Mouse (Mus musculus) megakaryocyte, embryonic 14.5 days (primary cell): Measurements from ENCODE around the gene Copa. TPM values are rescaled to one million over a fixed set of nuclear protein-coding genes. Genes with fewer than 3 reads are reported as not detected.

Experiments used
- H3K27me3 ChIP-seq: replicated peaks from 2 replicates; pipeline ENCODE3; 2012; ENCODE audit warnings: inconsistent platforms
- H3K36me3 ChIP-seq: replicated peaks from 2 replicates; pipeline ENCODE3; 2012; ENCODE audit warnings: low read length, inconsistent platforms, mixed read lengths
- H3K4me1 ChIP-seq: 2 replicates; pipeline ENCODE4 v1.6.1; 2012; ENCODE audit warnings: inconsistent platforms
- H3K4me3 ChIP-seq: replicated peaks from 2 replicates; pipeline ENCODE3; 2012; ENCODE audit warnings: moderate library complexity, mild to moderate bottlenecking, inconsistent platforms
- H3K9me3 ChIP-seq: 2 replicates; pipeline ENCODE4 v1.6.1; 2012; ENCODE audit warnings: inconsistent platforms
- FLI1 ChIP-seq: IDR thresholded peaks from 2 replicates; pipeline ENCODE4 v1.6.1; 2012; ENCODE audit warnings: low read length, inconsistent platforms, mixed read lengths
- GATA1 ChIP-seq: IDR thresholded peaks from 3 replicates; pipeline ENCODE4 v1.6.1; 2012; ENCODE audit warnings: mixed read lengths, low read length, inconsistent platforms, borderline replicate concordance
- polyA plus RNA-seq: library from polyadenylated mRNA; stranded (reverse); fragments of >175 nt; gene quantifications from 2 replicates; pipeline ENCODE4 v1.2.3, GENCODE M21; 2012; ENCODE audit warnings: low replicate concordance; ENCODE audit not compliant: insufficient read depth

Copa gene
- polyA plus RNA-seq, 1 experiment = 15.6 TPM

DNA sequence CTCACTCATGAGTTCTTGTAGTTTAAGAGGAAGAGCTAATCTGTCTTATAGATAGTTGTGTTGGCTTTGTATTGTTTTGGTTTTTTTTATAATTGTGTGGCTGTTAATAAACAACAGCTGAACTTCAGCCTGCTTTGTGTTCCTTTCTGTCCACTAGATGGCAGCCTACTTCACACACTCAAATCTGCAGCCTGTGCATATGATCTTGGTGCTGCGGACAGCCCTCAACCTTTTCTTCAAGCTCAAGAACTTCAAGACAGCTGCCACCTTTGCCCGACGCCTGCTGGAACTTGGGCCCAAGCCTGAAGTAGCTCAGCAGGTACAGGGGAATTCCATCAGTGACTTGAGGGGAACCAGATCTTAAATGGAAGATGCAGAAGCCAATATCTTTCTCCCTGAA, 37.4 kb downstream of the Copa start:
- TF ChIP-seq GATA1 (no peak), FLI1 (no peak)
- H3K27me3 ChIP-seq = no peaks in the 10 kb centered on the region
- peaks cover 40% of the 10 kb centered on the region for H3K4me1 ChIP-seq
- H3K4me3 ChIP-seq = no peak overlapping the region
- H3K9me3 ChIP-seq = no peaks in the 10 kb centered on the region
- peaks cover 91% of the 10 kb centered on the region for H3K36me3 ChIP-seq

DNA sequence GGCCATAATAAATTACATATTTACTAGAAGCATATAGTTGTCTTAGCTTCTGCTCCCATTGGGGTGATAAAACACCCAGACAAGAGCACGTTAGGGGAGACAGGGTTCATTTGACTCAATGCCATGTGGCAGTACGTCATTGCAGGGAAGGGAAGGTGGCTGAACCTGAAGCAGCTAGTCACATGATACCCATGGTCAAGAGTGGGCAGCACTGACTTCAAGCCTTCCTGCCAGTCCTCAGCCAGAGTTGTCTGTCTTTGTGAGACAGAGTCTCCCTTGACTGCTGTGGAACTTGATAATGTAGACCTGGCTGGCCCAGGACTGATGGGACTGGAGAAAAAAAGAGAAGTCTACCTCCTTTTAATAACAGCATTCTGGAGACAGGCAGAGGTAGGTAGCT, 40.3 kb downstream of the Copa start:
- Histone ChIP-seq H3K9me3 (no peaks in the 10 kb centered on the region), H3K27me3 (no peaks in the 10 kb centered on the region), H3K4me3 (no peak overlapping the region), H3K36me3 (peaks cover 62% of the 10 kb centered on the region), H3K4me1 (peaks cover 41% of the 10 kb centered on the region)
- no peak for TF ChIP-seq GATA1
- TF ChIP-seq FLI1 = no peak

DNA sequence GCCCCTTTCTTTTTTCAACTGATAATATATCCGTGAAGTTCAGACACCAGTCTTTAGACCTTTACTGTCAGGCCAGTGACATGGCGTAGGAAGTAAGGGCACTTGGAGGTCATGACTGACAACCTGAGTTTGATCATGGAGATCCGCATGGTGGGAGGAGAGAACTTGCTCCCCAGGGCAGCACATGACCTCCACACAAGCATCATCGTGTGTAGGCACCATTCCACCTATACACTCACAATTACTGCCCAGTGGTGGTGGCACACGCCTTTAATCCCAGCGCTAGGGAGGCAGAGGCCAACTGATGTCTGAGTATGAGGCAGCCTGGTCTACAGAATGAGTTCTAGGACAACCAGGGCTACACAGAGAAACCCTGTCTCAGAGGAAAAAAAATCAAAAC, 42.2 kb downstream of the Copa start:
- TF ChIP-seq FLI1 (no peak), GATA1 (no peak)
- Histone ChIP-seq H3K9me3 (no peaks in the 10 kb centered on the region), H3K4me3 (no peak overlapping the region), H3K36me3 (peaks cover 57% of the 10 kb centered on the region), H3K4me1 (peaks cover 34% of the 10 kb centered on the region), H3K27me3 (no peaks in the 10 kb centered on the region)

- Histone ChIP-seq H3K9me3 (no peaks in the 10 kb centered on the region), H3K36me3 (peaks cover 54% of the 10 kb centered on the region), H3K27me3 (no peaks in the 10 kb centered on the region), H3K4me1 (peaks cover 22% of the 10 kb centered on the region), H3K4me3 (peak within 1 kb of the TSS; percentile 95)
- TF ChIP-seq GATA1 = no peak
- no peak for TF ChIP-seq FLI1
Observed at GRCm38 (mm10) chr1:172126376-172127347, 44.3 kb downstream of the Copa start, which contains the start of gene Pex19. Gene Pex19 (plus strand): TSS chr1:172126755.

GRCm38 (mm10) chr1:172127487-172127886, 45.2 kb downstream of the Copa start:
- H3K9me3 ChIP-seq = no peaks in the 10 kb centered on the region
- peaks cover 22% of the 10 kb centered on the region for H3K4me1 ChIP-seq
- no peak for TF ChIP-seq FLI1
- no peak for TF ChIP-seq GATA1
- peaks cover 54% of the 10 kb centered on the region for H3K36me3 ChIP-seq
- H3K4me3 ChIP-seq = peak overlapping the region; percentile 95
- H3K27me3 ChIP-seq = no peaks in the 10 kb centered on the region

- TF ChIP-seq FLI1 (no peak), GATA1 (no peak)
- H3K36me3 ChIP-seq = peaks cover 53% of the 10 kb centered on the region
- peak overlapping the region; percentile 5 for H3K4me3 ChIP-seq
Observed at GRCm38 (mm10) chr1:172128563-172128962, 46.2 kb downstream of the Copa start.

GRCm38 (mm10) chr1:172129108-172129507, 46.8 kb downstream of the Copa start:
- peaks cover 26% of the 10 kb centered on the region for H3K4me1 ChIP-seq
- H3K36me3 ChIP-seq = peaks cover 55% of the 10 kb centered on the region
- H3K4me3 ChIP-seq = no peak overlapping the region
- no peak for TF ChIP-seq FLI1
- no peak for TF ChIP-seq GATA1
- H3K27me3 ChIP-seq = no peaks in the 10 kb centered on the region
- H3K9me3 ChIP-seq = no peaks in the 10 kb centered on the region

More at GRCm38 (mm10) chr1:172128563-172128962, 46.2 kb downstream of the Copa start:
- peaks cover 26% of the 10 kb centered on the region for H3K4me1 ChIP-seq
- no peaks in the 10 kb centered on the region for H3K9me3 ChIP-seq
- no peaks in the 10 kb centered on the region for H3K27me3 ChIP-seq

DNA sequence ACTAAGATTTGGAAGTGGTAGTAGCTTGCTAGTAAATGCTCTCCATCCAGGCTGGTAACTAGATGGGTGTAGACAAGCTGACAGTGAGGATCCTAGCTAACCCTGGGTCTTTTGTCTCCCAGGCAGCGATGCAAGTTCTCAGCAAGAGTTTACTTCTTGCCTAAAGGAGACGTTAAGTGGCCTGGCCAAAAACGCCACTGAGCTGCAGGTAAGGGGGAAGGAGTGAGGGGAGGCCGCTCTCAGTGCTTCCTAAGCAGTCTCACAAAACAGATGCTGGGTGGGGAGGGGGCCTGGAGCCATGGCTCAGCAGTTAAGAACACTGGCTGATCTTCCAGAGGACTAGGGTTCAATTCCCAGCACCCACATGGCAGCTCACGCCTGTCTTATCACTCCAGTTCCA, 47.5 kb downstream of the Copa start:
- Histone ChIP-seq H3K36me3 (peaks cover 62% of the 10 kb centered on the region), H3K4me1 (peaks cover 26% of the 10 kb centered on the region), H3K27me3 (no peaks in the 10 kb centered on the region), H3K4me3 (no peak overlapping the region), H3K9me3 (no peaks in the 10 kb centered on the region)
- TF ChIP-seq GATA1 (no peak), FLI1 (no peak)

GRCm38 (mm10) chr1:172132319-172132718, 50.0 kb downstream of the Copa start:
- Histone ChIP-seq H3K36me3 (peaks cover 78% of the 10 kb centered on the region), H3K4me3 (no peak overlapping the region), H3K4me1 (peaks cover 20% of the 10 kb centered on the region), H3K9me3 (no peaks in the 10 kb centered on the region), H3K27me3 (no peaks in the 10 kb centered on the region)
- TF ChIP-seq GATA1 (no peak), FLI1 (no peak)

DNA sequence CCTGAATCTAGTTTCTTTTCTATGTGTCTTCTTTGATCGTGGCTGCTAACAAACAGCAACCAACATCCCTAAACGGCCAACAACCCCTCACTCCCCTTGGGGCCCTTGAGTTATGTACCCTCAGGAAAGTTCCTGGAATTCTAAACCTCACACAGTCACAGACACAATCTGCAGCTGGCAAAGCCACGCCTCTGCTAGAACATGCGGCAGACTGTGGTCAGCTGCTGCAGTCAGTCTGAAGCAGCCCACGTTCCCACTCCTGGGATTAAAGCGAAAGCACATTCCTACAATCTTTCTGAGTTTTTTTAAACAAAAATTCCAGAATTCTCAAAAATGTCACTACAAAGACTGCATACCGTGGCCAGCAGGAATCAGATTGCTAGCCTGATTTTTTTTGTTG, 51.2 kb downstream of the Copa start:
- no peak overlapping the region for H3K4me3 ChIP-seq

More for the DNA sequence above, 51.2 kb downstream of the Copa start:
- TF ChIP-seq GATA1 = no peak
- no peak for TF ChIP-seq FLI1
- no peaks in the 10 kb centered on the region for H3K27me3 ChIP-seq
- no peaks in the 10 kb centered on the region for H3K9me3 ChIP-seq
- H3K36me3 ChIP-seq = peaks cover 74% of the 10 kb centered on the region
- peaks cover 12% of the 10 kb centered on the region for H3K4me1 ChIP-seq
